Mouse (Mus musculus) liver, postnatal 0 days (tissue): Measurements from ENCODE around the gene 1700029P11Rik.

ENCODE experiments used
- CTCF ChIP-seq: sonication (generic); IDR thresholded peaks from 2 replicates; pipeline ENCODE4 v1.5.1; 2016; ENCODE audit warnings: antibody characterized with exemption, low read depth
- EP300 ChIP-seq: IDR thresholded peaks from 2 replicates; pipeline ENCODE4 v1.6.1; 2016; ENCODE audit warnings: antibody characterized with exemption, low read depth, mild to moderate bottlenecking

DNA sequence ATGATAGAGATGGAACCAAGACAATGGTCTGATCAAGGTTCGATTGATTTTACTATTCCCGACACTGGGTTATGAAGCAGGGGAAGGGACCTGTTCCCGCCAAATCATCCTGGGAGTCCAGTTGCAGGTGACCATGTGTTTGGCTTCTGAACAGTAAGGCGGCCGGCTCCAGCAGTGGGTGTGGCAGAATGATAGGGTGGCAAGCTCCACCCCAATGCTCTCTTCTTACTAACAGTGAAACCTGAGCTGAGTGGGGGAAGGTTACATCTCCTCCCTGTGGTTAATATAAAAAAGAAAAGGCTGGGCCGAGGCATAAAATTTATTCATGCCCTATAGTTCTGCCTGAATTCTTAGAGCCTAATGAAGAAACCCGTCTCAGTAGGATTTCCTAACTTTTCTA lies 11.2 kb upstream of the 1700029P11Rik start:
- TF ChIP-seq CTCF = no peak
- TF ChIP-seq EP300 = no peak
